Mouse (Mus musculus) heart, postnatal 0 days (tissue): Measurements from ENCODE around the gene Ifit1.

Source experiments
- CTCF ChIP-seq: IDR thresholded peaks from 2 replicates; pipeline ENCODE4 v1.5.1; 2016; ENCODE audit warnings: antibody characterized with exemption, control low read depth, low read depth
- EP300 ChIP-seq: IDR thresholded peaks from 2 replicates; pipeline ENCODE4 v1.6.1; 2016; ENCODE audit warnings: antibody characterized with exemption, low read depth

DNA sequence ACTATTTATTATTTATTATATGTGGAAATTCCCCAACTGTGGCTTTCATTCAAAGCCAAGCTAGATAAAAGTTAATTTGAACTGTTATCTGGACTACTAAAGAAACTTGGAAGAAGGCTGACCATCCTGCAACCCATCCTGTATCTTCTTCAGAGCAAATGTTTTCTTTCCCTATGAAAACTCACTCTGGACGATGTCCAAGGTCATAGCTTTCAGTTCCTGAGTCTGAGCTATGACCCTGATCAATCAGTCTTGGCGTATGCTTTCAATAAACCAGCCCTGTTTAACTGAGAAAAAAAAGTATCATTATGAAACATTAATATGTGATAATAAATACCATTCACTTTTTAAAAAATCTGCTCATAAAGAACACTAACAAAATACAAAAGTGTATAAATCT, 56.8 kb downstream of the Ifit1 start:
- TF ChIP-seq CTCF (no peak), EP300 (no peak)
